Mouse (Mus musculus) liver, adult 2 months (tissue): ENCODE data around the gene Ttc33.

ENCODE experiments used
- CTCF ChIP-seq: fragments of 200-500 bp; IDR thresholded peaks from 2 replicates; pipeline ENCODE4 v1.5.1; 2011; ENCODE audit warnings: low read depth, low read length, control low read depth
- POLR2A ChIP-seq: fragments of 200-500 bp; IDR thresholded peaks from 2 replicates; pipeline ENCODE4 v1.6.1; 2011; ENCODE audit warnings: low read length, control low read depth; ENCODE audit not compliant: insufficient read depth; ENCODE audit errors: extremely low read depth

- TF ChIP-seq POLR2A (no peak), CTCF (no peak)
Measured at GRCm38 (mm10) chr15:5238553-5238952, 53.2 kb downstream of the Ttc33 start.
